Comparison of ENCODE assay signal across 28 mouse cellular contexts in genomic region chr1:193578661-193579175, GRCm38 (mm10).
DNase-seq lines count a peak whose midpoint lies in the region; ATAC-seq and TF ChIP-seq lines count a peak whose summit lies in the region.
"Had no signal": no experiment of that assay in that cellular context is flagged by ENCODE, and none has a peak within 500 bp of the region (broad histone marks: within the 10 kb centered on the region; RNA-seq: fewer than 3 reads in every experiment).

No protein-coding gene starts in this region.

- WGBS in lung, embryonic 14.5 days: 85% methylated on average over 2 of the region's 2 CpGs

- DNase-seq in adrenal gland, postnatal 10 days: peak; percentile 16
- no peak for DNase-seq in adrenal gland, postnatal 4 days (ENCODE audit: low spot score in 2 of 2)
- peak; percentile 49 for DNase-seq in heart, adult 8-10 months (ENCODE audit: low spot score)
- no peak for DNase-seq in heart, postnatal 25 days (ENCODE audit: low spot score)
- peak; percentile 41 for DNase-seq in lung, embryonic 14.5 days
- no peak for DNase-seq in lung, postnatal 4 days
- DNase-seq in heart, postnatal 36 days: peak; percentile 11 to 49
- DNase-seq in cerebellum, adult 11 months: no peak
- DNase-seq: adrenal gland, adult 8-10 months; cerebellum, adult 8-10 months; cerebellum, postnatal 36 days; gastrocnemius, postnatal 14 days; kidney, postnatal 36 days; liver, embryonic 13.5 days; lung, adult 18-20 months; right cerebral cortex, postnatal 4 days; thymus, adult 18-20 months; thymus, postnatal 36 days had no signal

- H3K27me3 ChIP-seq in lung, embryonic 14.5 days (ENCODE audit: insufficient read depth, low read length): no peaks in the 10 kb centered on the region
- H3K27me3 ChIP-seq: hindbrain, embryonic 13.5 days; limb, embryonic 13.5 days; liver, embryonic 13.5 days; neural tube, embryonic 13.5 days had no signal

- no peak for TF ChIP-seq CTCF in lung, embryonic 14.5 days (IDR thresholded peaks at IDR 0.05; ENCODE audit: low read depth)

- H3K36me3 ChIP-seq in lung, embryonic 14.5 days (ENCODE audit: insufficient read depth): no peaks in the 10 kb centered on the region
- H3K36me3 ChIP-seq: hindbrain, embryonic 13.5 days; limb, embryonic 13.5 days; liver, embryonic 13.5 days; midbrain, embryonic 12.5 days; neural tube, embryonic 13.5 days had no signal

- no peak overlapping the region for H3K9ac ChIP-seq in lung, embryonic 14.5 days
- H3K9ac ChIP-seq: forebrain, embryonic 13.5 days; hindbrain, embryonic 13.5 days; limb, embryonic 13.5 days; liver, embryonic 13.5 days; midbrain, embryonic 12.5 days; neural tube, embryonic 13.5 days had no signal

- intact Hi-C loops in heart, postnatal 25 days (cut with DNase I): loop anchor here (5.0 kb wide), 2 partner anchors 74 to 131 kb away; no protein-coding TSS in a partner anchor
- intact Hi-C loops in heart, postnatal 36 days (cut with DNase I): loop anchor here (5.0 kb wide), 2 partner anchors 69 to 644 kb away; no protein-coding TSS in a partner anchor

- no peaks in the 10 kb centered on the region for H3K4me1 ChIP-seq in lung, embryonic 14.5 days (ENCODE audit: insufficient read depth)
- H3K4me1 ChIP-seq: liver, embryonic 13.5 days had no signal

- no peaks in the 10 kb centered on the region for H3K9me3 ChIP-seq in lung, embryonic 14.5 days (ENCODE audit: low read depth, low read length)
- H3K9me3 ChIP-seq: forebrain, embryonic 13.5 days; hindbrain, embryonic 13.5 days; limb, embryonic 13.5 days; liver, embryonic 13.5 days; midbrain, embryonic 12.5 days; neural tube, embryonic 13.5 days had no signal

- ATAC-seq in lung, embryonic 14.5 days (ENCODE audit: insufficient read depth): no peak
- ATAC-seq: forebrain, embryonic 13.5 days; intestine, embryonic 16.5 days had no signal

- no peak overlapping the region for H3K4me3 ChIP-seq in lung, embryonic 14.5 days (ENCODE audit: low read depth, low read length)
- H3K4me3 ChIP-seq: forebrain, embryonic 13.5 days; heart, adult 2 months; hindbrain, embryonic 13.5 days; layer of hippocampus, adult 2 months; left cerebral cortex, adult 2 months; limb, embryonic 13.5 days; liver, embryonic 13.5 days; midbrain, embryonic 12.5 days; neural tube, embryonic 13.5 days had no signal

- H3K4me2 ChIP-seq in lung, embryonic 14.5 days: no peak overlapping the region
- H3K4me2 ChIP-seq: forebrain, embryonic 13.5 days; hindbrain, embryonic 13.5 days; limb, embryonic 13.5 days; liver, embryonic 13.5 days; midbrain, embryonic 12.5 days; neural tube, embryonic 13.5 days had no signal

- H3K27ac ChIP-seq in lung, embryonic 14.5 days (ENCODE audit: low read depth): no peak overlapping the region
- H3K27ac ChIP-seq: forebrain, embryonic 13.5 days; hindbrain, embryonic 13.5 days; layer of hippocampus, adult 2 months; left cerebral cortex, adult 2 months; limb, embryonic 13.5 days; liver, embryonic 13.5 days; midbrain, embryonic 12.5 days; neural tube, embryonic 13.5 days; stomach, postnatal 0 days had no signal

Comparison
In these comparisons a context has a peak if more than half of its experiments do, and no peak if none do; other contexts are left out.
1. DNase-seq: peak in adrenal gland, postnatal 10 days (single experiment), heart, adult 8-10 months (single experiment), lung, embryonic 14.5 days (single experiment) and heart, postnatal 36 days (2 of 2); none in adrenal gland, postnatal 4 days (0 of 2), heart, postnatal 25 days (single experiment), lung, postnatal 4 days (0 of 2) and cerebellum, adult 11 months (single experiment).